Mouse (Mus musculus): Measurements from ENCODE around the gene Kcnc1. TPM values are rescaled to one million over a fixed set of nuclear protein-coding genes. Genes with fewer than 3 reads are reported as not detected.

Gene Kcnc1
- polyA plus RNA-seq, 1 experiment from 2014 or later = 0.14 TPM

- Histone ChIP-seq H3K9ac (no peak within 1 kb of the TSS), H3K9me3 (replicated peaks) (no peaks in the 10 kb centered on the region), H3K4me2 (no peak within 1 kb of the TSS), H3K4me1 (replicated peaks) (no peaks in the 10 kb centered on the region), H3K4me3 (replicated peaks) (no peak within 1 kb of the TSS), H3K36me3 (no peaks in the 10 kb centered on the region), H3K27me3 (peaks cover 61% of the 10 kb centered on the region), H3K27ac (no peak within 1 kb of the TSS)
- DNase-seq (no peak), ATAC-seq (ENCODE audit: low read depth) (no peak)
- WGBS (ENCODE audit: insufficient replicate concordance) = 8% methylated on average over 44 of the region's 44 CpGs
Observed at GRCm38 (mm10) chr7:46376172-46377007, 19.9 kb upstream of the Kcnc1 start, which contains the start of gene Myod1. Gene Myod1, plus strand, starts transcription at chr7:46376474.

- no peaks in the 10 kb centered on the region for H3K36me3 ChIP-seq
- H3K27ac ChIP-seq = no peak overlapping the region
- no peak overlapping the region for H3K4me2 ChIP-seq
- under 1% methylated on average over 33 of the region's 33 CpGs for WGBS (ENCODE audit: insufficient replicate concordance)
- H3K9ac ChIP-seq = no peak overlapping the region
- H3K4me1 ChIP-seq (replicated peaks) = no peaks in the 10 kb centered on the region
- ATAC-seq (ENCODE audit: low read depth) (no peak), DNase-seq (no peak)
- no peak overlapping the region for H3K4me3 ChIP-seq (replicated peaks)
- H3K9me3 ChIP-seq (replicated peaks) = no peaks in the 10 kb centered on the region
- H3K27me3 ChIP-seq = peaks cover 61% of the 10 kb centered on the region
Observed at GRCm38 (mm10) chr7:46377008-46377346, 19.3 kb upstream of the Kcnc1 start.

GRCm38 (mm10) chr7:46378123-46378522 lies 18.2 kb upstream of the Kcnc1 start:
- Histone ChIP-seq H3K4me2 (no peak overlapping the region), H3K27ac (no peak overlapping the region), H3K4me1 (replicated peaks) (no peaks in the 10 kb centered on the region), H3K27me3 (peaks cover 60% of the 10 kb centered on the region), H3K36me3 (no peaks in the 10 kb centered on the region), H3K4me3 (replicated peaks) (no peak overlapping the region), H3K9ac (no peak overlapping the region), H3K9me3 (replicated peaks) (no peaks in the 10 kb centered on the region)
- DNase-seq (no peak), ATAC-seq (ENCODE audit: low read depth) (no peak)
- WGBS (ENCODE audit: insufficient replicate concordance) = 4% methylated on average over 22 of the region's 22 CpGs

GRCm38 (mm10) chr7:46378983-46379382 lies 17.3 kb upstream of the Kcnc1 start:
- H3K4me2 ChIP-seq = no peak overlapping the region
- no peaks in the 10 kb centered on the region for H3K4me1 ChIP-seq (replicated peaks)
- no peak overlapping the region for H3K27ac ChIP-seq
- no peaks in the 10 kb centered on the region for H3K9me3 ChIP-seq (replicated peaks)
- DNase-seq (no peak), ATAC-seq (ENCODE audit: low read depth) (no peak)
- WGBS (ENCODE audit: insufficient replicate concordance) = 12% methylated on average over 16 of the region's 16 CpGs
- H3K9ac ChIP-seq = no peak overlapping the region
- peaks cover 56% of the 10 kb centered on the region for H3K27me3 ChIP-seq
- H3K36me3 ChIP-seq = no peaks in the 10 kb centered on the region
- no peak overlapping the region for H3K4me3 ChIP-seq (replicated peaks)

GRCm38 (mm10) chr7:46380625-46381024 lies 15.7 kb upstream of the Kcnc1 start:
- no peak overlapping the region for H3K4me2 ChIP-seq
- DNase-seq = no peak
- H3K4me1 ChIP-seq (replicated peaks) = no peaks in the 10 kb centered on the region
- no peak overlapping the region for H3K27ac ChIP-seq
- no peaks in the 10 kb centered on the region for H3K36me3 ChIP-seq
- WGBS (ENCODE audit: insufficient replicate concordance) = 57% methylated on average over 9 of the region's 9 CpGs
- H3K9me3 ChIP-seq (replicated peaks) = no peaks in the 10 kb centered on the region
- H3K27me3 ChIP-seq = peaks cover 48% of the 10 kb centered on the region
- H3K4me3 ChIP-seq (replicated peaks) = no peak overlapping the region
- ATAC-seq (ENCODE audit: low read depth) = no peak
- H3K9ac ChIP-seq = no peak overlapping the region

- H3K9me3 ChIP-seq (replicated peaks) = no peaks in the 10 kb centered on the region
- no peaks in the 10 kb centered on the region for H3K4me1 ChIP-seq (replicated peaks)
- H3K36me3 ChIP-seq = no peaks in the 10 kb centered on the region
- no peak for ATAC-seq (ENCODE audit: low read depth)
- H3K27me3 ChIP-seq = no peaks in the 10 kb centered on the region
- no peak for DNase-seq
- H3K27ac ChIP-seq = no peak overlapping the region
- H3K9ac ChIP-seq = no peak overlapping the region
- no peak overlapping the region for H3K4me2 ChIP-seq
- 67% methylated on average over 3 of the region's 3 CpGs for WGBS (ENCODE audit: insufficient replicate concordance)
- no peak overlapping the region for H3K4me3 ChIP-seq (replicated peaks)
Observed at GRCm38 (mm10) chr7:46387430-46387829, 8.9 kb upstream of the Kcnc1 start.

- Histone ChIP-seq H3K9ac (no peak overlapping the region), H3K36me3 (no peaks in the 10 kb centered on the region), H3K4me1 (replicated peaks) (no peaks in the 10 kb centered on the region), H3K4me3 (replicated peaks) (no peak overlapping the region), H3K27me3 (peaks cover 11% of the 10 kb centered on the region), H3K27ac (no peak overlapping the region), H3K9me3 (replicated peaks) (no peaks in the 10 kb centered on the region), H3K4me2 (no peak overlapping the region)
- DNase-seq (no peak), ATAC-seq (ENCODE audit: low read depth) (no peak)
- 52% methylated on average over 10 of the region's 10 CpGs for WGBS (ENCODE audit: insufficient replicate concordance)
Observed at GRCm38 (mm10) chr7:46389456-46390085, 6.7 kb upstream of the Kcnc1 start.

GRCm38 (mm10) chr7:46390226-46390625 lies 6.1 kb upstream of the Kcnc1 start:
- H3K36me3 ChIP-seq = no peaks in the 10 kb centered on the region
- no peak overlapping the region for H3K4me3 ChIP-seq (replicated peaks)
- peaks cover 17% of the 10 kb centered on the region for H3K27me3 ChIP-seq
- H3K4me2 ChIP-seq = no peak overlapping the region
- no peak for DNase-seq
- no peak for ATAC-seq (ENCODE audit: low read depth)
- 50% methylated on average over 4 of the region's 4 CpGs for WGBS (ENCODE audit: insufficient replicate concordance)
- no peaks in the 10 kb centered on the region for H3K4me1 ChIP-seq (replicated peaks)
- no peaks in the 10 kb centered on the region for H3K9me3 ChIP-seq (replicated peaks)
- H3K9ac ChIP-seq = no peak overlapping the region
- H3K27ac ChIP-seq = no peak overlapping the region

- no peaks in the 10 kb centered on the region for H3K9me3 ChIP-seq (replicated peaks)
- H3K9ac ChIP-seq = no peak overlapping the region
- WGBS (ENCODE audit: insufficient replicate concordance) = 22% methylated on average over 5 of the region's 5 CpGs
- no peak overlapping the region for H3K27ac ChIP-seq
- no peak overlapping the region for H3K4me2 ChIP-seq
- no peak overlapping the region for H3K4me3 ChIP-seq (replicated peaks)
- no peaks in the 10 kb centered on the region; the same call in 1 of the 2 replicates for H3K4me1 ChIP-seq (replicated peaks)
- peaks cover 32% of the 10 kb centered on the region for H3K27me3 ChIP-seq
- no peak for DNase-seq
- ATAC-seq (ENCODE audit: low read depth) = no peak
- no peaks in the 10 kb centered on the region for H3K36me3 ChIP-seq
Observed at GRCm38 (mm10) chr7:46391701-46392100, 4.6 kb upstream of the Kcnc1 start.

- peaks cover 46% of the 10 kb centered on the region for H3K27me3 ChIP-seq
- H3K4me1 ChIP-seq (replicated peaks) = no peaks in the 10 kb centered on the region; the same call in 1 of the 2 replicates
Observed at GRCm38 (mm10) chr7:46393116-46393515, 3.2 kb upstream of the Kcnc1 start.

GRCm38 (mm10) chr7:46393718-46394511 lies 2.4 kb upstream of the Kcnc1 start:
- no peaks in the 10 kb centered on the region; the same call in 1 of the 2 replicates for H3K4me1 ChIP-seq (replicated peaks)
- no peak overlapping the region for H3K9ac ChIP-seq
- H3K27ac ChIP-seq = no peak overlapping the region
- H3K27me3 ChIP-seq = peaks cover 54% of the 10 kb centered on the region
- DNase-seq (no peak), ATAC-seq (ENCODE audit: low read depth) (no peak)
- 21% methylated on average over 12 of the region's 12 CpGs for whole genome bisulfite sequencing (ENCODE audit: insufficient replicate concordance)
- H3K36me3 ChIP-seq = no peaks in the 10 kb centered on the region
- no peak overlapping the region for H3K4me3 ChIP-seq (replicated peaks)
- no peaks in the 10 kb centered on the region for H3K9me3 ChIP-seq (replicated peaks)
- H3K4me2 ChIP-seq = no peak overlapping the region

More at GRCm38 (mm10) chr7:46393116-46393515, 3.2 kb upstream of the Kcnc1 start:
- H3K27ac ChIP-seq = no peak overlapping the region
- H3K9me3 ChIP-seq (replicated peaks) = no peaks in the 10 kb centered on the region
- no peak for ATAC-seq (ENCODE audit: low read depth)
- no peak overlapping the region for H3K4me3 ChIP-seq (replicated peaks)
- no peak overlapping the region for H3K4me2 ChIP-seq
- H3K9ac ChIP-seq = no peak overlapping the region
- DNase-seq = peak; percentile 25
- H3K36me3 ChIP-seq = no peaks in the 10 kb centered on the region
- 0% methylated on average over 2 of the region's 2 CpGs for WGBS (ENCODE audit: insufficient replicate concordance)

All from liver, embryonic 13.5 days (tissue).